Mouse (Mus musculus): ENCODE data around the gene Obsl1. TPM values are rescaled to one million over a fixed set of nuclear protein-coding genes. Genes with fewer than 3 reads are reported as not detected.
A peak's percentile ranks its signal among the peaks of the same experiment; 100 is the strongest.

The Obsl1 gene
- polyA plus RNA-seq, 1 experiment from 2014 or later: 22.0 TPM

DNA sequence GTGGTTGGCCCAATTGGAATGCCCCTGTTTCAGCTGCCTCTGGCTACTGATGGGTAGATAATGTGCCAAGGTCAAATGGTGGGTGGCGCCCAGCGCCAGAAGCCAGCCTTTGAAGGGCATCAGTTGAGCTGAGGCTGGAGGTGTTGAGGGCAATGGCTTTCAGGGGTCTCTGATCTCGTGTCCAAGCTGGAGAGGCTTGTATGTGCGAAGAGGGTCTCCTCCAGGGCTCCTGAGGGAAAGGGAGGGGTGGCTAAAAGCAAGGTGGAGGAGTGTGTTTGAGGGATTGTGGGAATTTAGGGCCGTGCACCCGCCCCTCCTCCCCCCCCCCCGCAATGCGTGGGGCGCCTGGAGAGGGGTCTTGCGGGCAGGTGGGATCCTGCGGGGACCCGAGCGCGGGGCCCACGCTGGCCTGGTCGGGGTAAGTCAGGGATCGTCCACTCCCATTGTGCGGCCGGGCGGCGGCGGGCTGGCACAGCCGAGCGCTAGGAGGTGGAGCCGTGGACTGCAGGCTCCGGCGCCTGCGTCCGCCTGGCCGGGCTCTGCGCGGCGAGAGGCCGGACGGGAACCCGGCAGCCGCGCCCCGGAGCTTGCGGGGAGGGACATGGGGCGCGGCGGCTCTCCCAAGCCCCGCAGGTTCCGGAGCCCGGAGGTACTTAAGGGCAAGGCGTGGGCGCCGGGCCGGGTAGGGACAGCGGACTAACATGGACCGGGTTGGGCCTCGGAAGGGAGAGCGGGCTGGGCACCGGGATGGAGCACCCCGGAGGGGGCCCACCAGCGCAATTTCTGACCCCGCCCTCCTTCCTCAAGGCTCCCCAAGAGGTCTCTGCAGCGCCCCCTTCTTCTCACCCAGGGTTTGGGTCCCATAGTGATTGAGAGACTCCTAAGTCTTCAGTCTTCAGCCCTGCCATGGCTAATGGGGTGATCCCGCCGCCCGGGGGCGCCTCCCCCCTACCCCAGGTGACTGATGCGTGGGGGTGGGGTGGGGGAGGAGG, 40.0 kb upstream of the Obsl1 start, which contains the start of gene Slc4a3:
Slc4a3 (plus strand) TSS at position 302 of the 992 bp plus-strand sequence.
- Histone ChIP-seq H3K27me3 (ENCODE audit: control insufficient read depth, insufficient read depth, low read length) (no peaks in the 10 kb centered on the region), H3K4me3 (replicated peaks; ENCODE audit: low read depth, low read length) (peak within 1 kb of the TSS; percentile 77), H3K4me1 (ENCODE audit: control insufficient read depth, insufficient read depth, low read length) (peaks cover 17% of the 10 kb centered on the region), H3K4me2 (ENCODE audit: low read length) (peak within 1 kb of the TSS; percentile 75), H3K36me3 (ENCODE audit: control insufficient read depth, insufficient read depth, low read length) (peaks cover 16% of the 10 kb centered on the region), H3K27ac (replicated peaks; ENCODE audit: low read depth, low read length) (peak within 1 kb of the TSS; percentile 82), H3K9me3 (ENCODE audit: control insufficient read depth, low read length) (no peaks in the 10 kb centered on the region), H3K9ac (replicated peaks; ENCODE audit: low read length) (peak within 1 kb of the TSS; percentile 92)
- peak; percentile 84 for DNase-seq
- ATAC-seq (ENCODE audit: low FRiP score, low TSS enrichment): peak; percentile 87
- WGBS: under 1% methylated on average over 55 of the region's 64 CpGs

DNA sequence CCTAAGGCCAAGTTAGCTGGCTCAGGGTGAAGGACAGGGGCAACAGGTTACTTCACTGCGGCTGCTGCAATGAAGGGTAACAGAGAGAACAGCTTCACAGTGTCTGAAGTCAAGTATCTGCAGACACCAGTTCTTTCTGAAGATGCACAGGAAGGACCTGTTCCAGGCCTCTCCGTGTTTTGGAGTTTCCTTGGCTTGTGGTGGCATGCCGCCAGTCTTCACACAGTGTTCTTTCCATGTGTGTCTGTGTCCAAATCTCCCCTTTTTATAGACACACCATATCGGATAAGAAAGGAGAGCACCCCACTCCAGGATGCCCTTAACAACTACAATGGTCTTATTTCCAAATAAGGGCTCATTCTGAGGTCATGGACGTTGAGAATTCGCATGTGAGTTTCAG, 38.1 kb upstream of the Obsl1 start:
- H3K27ac ChIP-seq (replicated peaks; ENCODE audit: low read depth, low read length): no peak overlapping the region
- H3K27me3 ChIP-seq (ENCODE audit: control insufficient read depth, insufficient read depth, low read length): no peaks in the 10 kb centered on the region
- H3K4me1 ChIP-seq (ENCODE audit: control insufficient read depth, insufficient read depth, low read length): peaks cover 17% of the 10 kb centered on the region
- no peak for DNase-seq
- no peak for ATAC-seq (ENCODE audit: low FRiP score, low TSS enrichment)
- no peaks in the 10 kb centered on the region for H3K9me3 ChIP-seq (ENCODE audit: control insufficient read depth, low read length)
- no peak overlapping the region for H3K4me3 ChIP-seq (replicated peaks; ENCODE audit: low read depth, low read length)
- H3K9ac ChIP-seq (replicated peaks; ENCODE audit: low read length): no peak overlapping the region
- 92% methylated on average over 6 of the region's 6 CpGs for WGBS
- no peak overlapping the region for H3K4me2 ChIP-seq (ENCODE audit: low read length)
- 0 out of 2 replicates have a peak, but pooled peaks cover 5% of the 10 kb centered on the region for H3K36me3 ChIP-seq (ENCODE audit: control insufficient read depth, insufficient read depth, low read length)

DNA sequence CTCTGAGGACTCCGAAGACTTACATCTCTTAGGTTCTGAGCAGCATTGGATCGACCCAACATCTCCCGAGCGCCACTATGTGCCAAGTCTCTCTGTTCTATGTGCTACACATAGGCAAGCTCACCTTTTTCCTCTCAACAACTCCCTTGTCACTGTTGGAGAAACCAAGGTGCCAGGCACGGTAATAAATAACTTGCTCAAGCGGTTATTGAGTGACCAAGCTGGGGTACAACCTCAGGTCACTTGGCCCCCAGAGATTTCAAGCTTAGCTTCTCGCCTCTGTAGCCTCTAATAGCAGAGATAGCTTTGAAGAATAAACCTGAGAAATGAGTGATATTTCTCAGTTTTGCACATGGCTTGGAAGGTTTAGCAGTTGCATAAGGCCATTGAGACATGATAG, 35.2 kb upstream of the Obsl1 start:
- no peak overlapping the region for H3K4me2 ChIP-seq (ENCODE audit: low read length)
- H3K4me3 ChIP-seq (replicated peaks; ENCODE audit: low read depth, low read length): no peak overlapping the region
- ATAC-seq (ENCODE audit: low FRiP score, low TSS enrichment) (no peak), DNase-seq (no peak)
- peaks cover 7% of the 10 kb centered on the region; the same call in 1 of the 2 replicates for H3K4me1 ChIP-seq (ENCODE audit: control insufficient read depth, insufficient read depth, low read length)
- peaks cover 9% of the 10 kb centered on the region for H3K36me3 ChIP-seq (ENCODE audit: control insufficient read depth, insufficient read depth, low read length)
- no peaks in the 10 kb centered on the region for H3K9me3 ChIP-seq (ENCODE audit: control insufficient read depth, low read length)
- no peak overlapping the region for H3K27ac ChIP-seq (replicated peaks; ENCODE audit: low read depth, low read length)
- no peak overlapping the region for H3K9ac ChIP-seq (replicated peaks; ENCODE audit: low read length)
- no peaks in the 10 kb centered on the region for H3K27me3 ChIP-seq (ENCODE audit: control insufficient read depth, insufficient read depth, low read length)
- 93% methylated on average over 7 of the region's 7 CpGs for WGBS

DNA sequence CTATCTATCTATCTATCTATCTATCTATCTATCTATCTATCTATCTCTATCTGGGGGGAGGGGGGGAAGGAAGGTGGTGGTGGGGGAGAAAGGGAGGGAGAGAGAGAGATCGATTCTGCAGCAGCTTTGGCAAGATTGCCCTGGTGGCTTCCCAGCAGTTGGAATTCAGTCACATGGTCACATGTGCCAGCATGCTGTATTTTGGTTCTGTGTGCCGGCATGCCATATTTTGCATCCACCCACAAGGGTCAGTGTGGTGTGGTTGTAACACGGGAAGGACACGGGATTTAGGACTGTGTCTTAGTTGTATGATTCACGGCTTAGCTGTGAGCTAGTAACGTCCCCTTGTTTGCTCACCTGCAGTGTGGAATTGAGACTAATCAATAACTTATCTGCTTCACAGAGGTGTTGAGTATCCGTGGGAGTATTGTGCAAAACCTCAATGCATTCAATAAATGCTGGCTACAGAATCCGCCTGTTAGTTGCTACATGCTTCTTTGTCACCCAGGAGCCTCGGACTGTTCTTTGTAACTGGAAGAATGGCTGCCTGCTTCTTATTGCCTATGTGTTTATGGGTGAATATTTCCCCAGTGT, 32.4 kb upstream of the Obsl1 start:
- no peaks in the 10 kb centered on the region for H3K9me3 ChIP-seq (ENCODE audit: control insufficient read depth, low read length)
- DNase-seq (no peak), ATAC-seq (ENCODE audit: low FRiP score, low TSS enrichment) (no peak)
- H3K9ac ChIP-seq (replicated peaks; ENCODE audit: low read length): no peak overlapping the region
- no peaks in the 10 kb centered on the region for H3K27me3 ChIP-seq (ENCODE audit: control insufficient read depth, insufficient read depth, low read length)
- no peak overlapping the region for H3K27ac ChIP-seq (replicated peaks; ENCODE audit: low read depth, low read length)
- peaks cover 32% of the 10 kb centered on the region for H3K36me3 ChIP-seq (ENCODE audit: control insufficient read depth, insufficient read depth, low read length)
- no peak overlapping the region for H3K4me3 ChIP-seq (replicated peaks; ENCODE audit: low read depth, low read length)
- WGBS: 84% methylated on average over 9 of the region's 9 CpGs
- no peak overlapping the region for H3K4me2 ChIP-seq (ENCODE audit: low read length)
- H3K4me1 ChIP-seq (ENCODE audit: control insufficient read depth, insufficient read depth, low read length): no peaks in the 10 kb centered on the region

DNA sequence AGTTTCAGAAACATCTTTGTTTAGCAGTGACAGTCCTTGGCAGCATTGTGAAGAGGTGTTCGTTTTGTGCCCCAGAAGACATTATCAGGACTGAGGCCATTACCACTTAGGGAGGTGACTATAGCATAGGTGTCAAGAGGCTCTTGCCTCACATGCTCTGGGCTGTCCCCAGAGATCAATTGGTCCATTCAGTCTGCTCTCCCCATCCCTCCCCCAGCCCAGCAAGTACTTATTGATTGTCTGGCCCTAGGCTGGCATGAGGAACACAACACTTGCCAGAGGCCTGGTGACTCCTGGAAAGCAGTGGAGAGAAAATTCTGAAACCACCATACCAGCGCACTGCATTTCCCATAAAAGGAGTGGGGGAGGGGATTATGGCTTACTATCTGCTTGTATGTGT, 31.3 kb upstream of the Obsl1 start:
- DNase-seq (no peak), ATAC-seq (ENCODE audit: low FRiP score, low TSS enrichment) (no peak)
- Histone ChIP-seq H3K4me1 (ENCODE audit: control insufficient read depth, insufficient read depth, low read length) (no peaks in the 10 kb centered on the region), H3K36me3 (ENCODE audit: control insufficient read depth, insufficient read depth, low read length) (peaks cover 42% of the 10 kb centered on the region), H3K27me3 (ENCODE audit: control insufficient read depth, insufficient read depth, low read length) (no peaks in the 10 kb centered on the region), H3K27ac (replicated peaks; ENCODE audit: low read depth, low read length) (no peak overlapping the region), H3K4me2 (ENCODE audit: low read length) (no peak overlapping the region), H3K9me3 (ENCODE audit: control insufficient read depth, low read length) (no peaks in the 10 kb centered on the region), H3K4me3 (replicated peaks; ENCODE audit: low read depth, low read length) (no peak overlapping the region), H3K9ac (replicated peaks; ENCODE audit: low read length) (no peak overlapping the region)
- 90% methylated on average over 2 of the region's 2 CpGs for WGBS

DNA sequence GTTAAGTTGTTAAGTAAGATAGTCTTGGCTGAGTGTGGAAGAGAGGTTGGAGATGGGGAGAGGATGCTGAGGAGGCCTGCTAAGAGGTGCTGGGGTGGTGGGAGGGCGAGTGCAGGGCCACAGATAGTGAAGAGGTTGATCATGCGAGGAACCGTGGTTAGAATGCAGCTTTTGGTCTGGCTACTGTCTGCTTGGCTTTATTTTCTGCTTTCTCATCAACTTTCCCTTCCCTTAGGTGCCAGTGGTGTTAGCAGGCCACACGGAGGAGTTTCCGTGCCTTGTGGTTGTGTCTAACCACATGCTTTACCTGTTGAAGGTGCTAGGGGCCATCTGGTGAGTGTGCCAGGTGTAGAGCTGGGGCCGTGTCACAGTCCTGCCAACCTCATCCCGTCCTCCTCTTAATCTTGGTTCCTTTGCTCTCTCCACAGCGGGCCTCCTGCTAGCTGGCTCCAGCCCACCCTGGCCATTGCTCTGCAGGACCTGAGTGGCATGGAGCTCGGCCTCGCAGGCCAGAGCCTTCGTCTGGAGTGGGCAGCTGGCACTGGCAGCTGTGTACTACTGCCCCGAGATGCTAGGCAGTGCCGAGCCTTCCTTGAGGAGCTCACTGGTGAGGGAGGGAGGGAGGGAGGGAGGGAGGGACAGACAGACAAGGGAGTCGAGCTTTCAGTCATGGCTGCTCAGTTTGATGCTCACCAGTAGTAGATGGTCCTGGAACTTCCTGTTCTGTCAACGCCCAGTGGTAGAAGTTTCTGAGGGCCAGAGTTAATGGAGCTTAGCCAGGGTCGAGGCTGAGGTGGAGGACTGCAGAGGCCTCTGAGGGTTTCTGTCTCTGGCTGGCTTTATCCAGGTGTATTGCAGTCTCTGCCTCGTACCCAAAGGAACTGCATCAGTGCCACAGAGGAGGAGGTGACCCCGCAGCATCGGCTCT, 27.3 kb upstream of the Obsl1 start:
- H3K4me1 ChIP-seq (ENCODE audit: control insufficient read depth, insufficient read depth, low read length): no peaks in the 10 kb centered on the region
- H3K9ac ChIP-seq (replicated peaks; ENCODE audit: low read length): no peak overlapping the region
- no peak overlapping the region for H3K27ac ChIP-seq (replicated peaks; ENCODE audit: low read depth, low read length)
- 91% methylated on average over 19 of the region's 19 CpGs for WGBS
- H3K4me2 ChIP-seq (ENCODE audit: low read length): no peak overlapping the region
- no peaks in the 10 kb centered on the region for H3K9me3 ChIP-seq (ENCODE audit: control insufficient read depth, low read length)
- no peak overlapping the region for H3K4me3 ChIP-seq (replicated peaks; ENCODE audit: low read depth, low read length)
- ATAC-seq (ENCODE audit: low FRiP score, low TSS enrichment) (no peak), DNase-seq (no peak)
- no peaks in the 10 kb centered on the region for H3K27me3 ChIP-seq (ENCODE audit: control insufficient read depth, insufficient read depth, low read length)
- H3K36me3 ChIP-seq (ENCODE audit: control insufficient read depth, insufficient read depth, low read length): peaks cover 78% of the 10 kb centered on the region

DNA sequence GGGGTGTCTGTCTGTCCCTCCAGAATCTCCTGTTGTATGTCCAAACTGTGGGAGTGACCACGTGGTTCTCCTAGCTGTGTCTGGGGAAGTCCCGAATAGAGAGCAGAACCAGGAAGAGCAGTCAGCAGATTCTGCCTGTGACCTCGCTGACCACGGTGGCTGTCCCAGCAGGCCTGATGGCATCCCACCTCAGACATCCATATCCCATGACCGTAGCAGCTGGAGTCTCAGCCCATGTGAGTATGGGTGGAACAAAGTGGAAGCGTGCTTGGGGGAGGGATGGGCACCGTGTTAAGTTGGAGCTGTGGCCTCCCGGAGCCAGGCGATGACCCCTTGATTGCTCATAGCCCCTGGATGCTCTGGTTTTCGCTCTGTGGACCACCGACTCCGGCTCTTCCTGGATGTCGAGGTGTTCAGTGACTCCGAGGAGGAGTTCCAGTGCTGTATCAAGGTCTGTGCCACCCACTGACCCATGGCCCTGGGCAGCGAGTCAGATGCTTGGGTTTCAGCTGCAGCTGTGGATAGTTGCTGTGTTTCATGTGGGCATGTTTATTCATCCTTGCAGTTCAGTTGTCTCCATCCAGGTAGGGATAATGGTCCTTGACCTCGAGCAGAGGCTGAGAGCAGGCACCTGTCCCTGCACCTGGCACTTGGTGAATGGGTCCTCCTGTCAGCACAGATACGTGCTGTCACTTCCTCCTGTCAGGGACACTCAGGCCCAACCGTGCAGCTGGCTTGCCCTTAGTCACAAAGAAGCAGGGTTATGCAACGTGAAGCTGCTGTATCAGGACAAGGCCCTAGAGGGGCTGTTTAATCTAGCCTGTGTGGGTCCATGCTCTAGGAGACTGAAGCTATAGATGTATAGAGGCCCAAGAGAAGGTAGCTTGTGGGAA, 26.3 kb upstream of the Obsl1 start:
- H3K36me3 ChIP-seq (ENCODE audit: control insufficient read depth, insufficient read depth, low read length): peaks cover 86% of the 10 kb centered on the region
- no peak for DNase-seq
- H3K4me1 ChIP-seq (ENCODE audit: control insufficient read depth, insufficient read depth, low read length): no peaks in the 10 kb centered on the region
- H3K9ac ChIP-seq (replicated peaks; ENCODE audit: low read length): no peak overlapping the region
- H3K27me3 ChIP-seq (ENCODE audit: control insufficient read depth, insufficient read depth, low read length): no peaks in the 10 kb centered on the region
- no peaks in the 10 kb centered on the region for H3K9me3 ChIP-seq (ENCODE audit: control insufficient read depth, low read length)
- H3K4me2 ChIP-seq (ENCODE audit: low read length): no peak overlapping the region
- ATAC-seq (ENCODE audit: low FRiP score, low TSS enrichment): no peak
- H3K4me3 ChIP-seq (replicated peaks; ENCODE audit: low read depth, low read length): no peak overlapping the region
- 92% methylated on average over 19 of the region's 19 CpGs for WGBS
- H3K27ac ChIP-seq (replicated peaks; ENCODE audit: low read depth, low read length): no peak overlapping the region

All from midbrain, embryonic 14.5 days (tissue).